Mouse (Mus musculus) stomach, postnatal 0 days (tissue): ENCODE data around the gene Cyb561d1. TPM values are rescaled to one million over a fixed set of nuclear protein-coding genes. Genes with fewer than 3 reads are reported as not detected.

ENCODE experiments used
- ATAC-seq: fragments of 200-750 bp; cut with Nextera tagmentation; 2 replicates; pipeline ENCODE4 v1.8.0; 2017; ENCODE audit not compliant: low FRiP score, low TSS enrichment
- DNase-seq: peaks from one replicate; pipeline ENCODE4 v3.0.0-alpha.2; 2016; ENCODE audit warnings: low spot score
- H3K27ac ChIP-seq: fragments of 300-500 bp; sonication (generic); replicated peaks from 2 replicates; pipeline ENCODE4 v1.5.1; 2014; ENCODE audit warnings: mild to moderate bottlenecking, control low read depth
- H3K27me3 ChIP-seq: fragments of 300-500 bp; sonication (generic); 2 replicates; pipeline ENCODE4 v1.6.1; 2014; ENCODE audit warnings: low read length; ENCODE audit not compliant: control insufficient read depth, insufficient read depth
- H3K36me3 ChIP-seq: fragments of 300-500 bp; sonication (generic); 2 replicates; pipeline ENCODE4 v1.6.1; 2014; ENCODE audit warnings: low read length, mixed read lengths; ENCODE audit not compliant: control insufficient read depth, insufficient read depth
- H3K4me1 ChIP-seq: fragments of 300-500 bp; sonication (generic); replicated peaks from 2 replicates; pipeline ENCODE4 v1.6.1; 2014; ENCODE audit warnings: antibody characterized with exemption; ENCODE audit not compliant: control insufficient read depth, insufficient read depth
- H3K4me2 ChIP-seq: fragments of 300-500 bp; sonication (generic); replicated peaks from 2 replicates; pipeline ENCODE4 v1.6.1; 2014; ENCODE audit warnings: low read depth, mild to moderate bottlenecking, control low read depth, moderate library complexity
- H3K4me3 ChIP-seq: fragments of 300-500 bp; sonication (generic); 2 replicates; pipeline ENCODE4 v1.5.1; 2014; ENCODE audit warnings: low read depth, low read length, control low read depth
- H3K9ac ChIP-seq: fragments of 300-500 bp; sonication (generic); 2 replicates; pipeline ENCODE4 v1.6.1; 2014; ENCODE audit warnings: mild to moderate bottlenecking, low read length, control low read depth, mixed read lengths
- H3K9me3 ChIP-seq: fragments of 300-500 bp; sonication (generic); 2 replicates; pipeline ENCODE4 v1.6.1; 2016; ENCODE audit warnings: low read length; ENCODE audit not compliant: control insufficient read depth
- CTCF ChIP-seq: IDR thresholded peaks from 2 replicates; pipeline ENCODE4 v1.5.1; 2016; ENCODE audit warnings: antibody characterized with exemption, low read depth, mild to moderate bottlenecking, moderate library complexity
- EP300 ChIP-seq: optimal IDR thresholded peaks from 2 replicates; pipeline ENCODE3; 2016; ENCODE audit warnings: antibody characterized with exemption
- WGBS: fragments of 180-500 bp; shearing (Covaris S2); extraction: QIAGEN DNeasy Blood & Tissue Kit; methylation state at CpG from one replicate; pipeline ENCODE4 v1.1.7; 2014; 5-methylcytosine and 5-hydroxymethylcytosine counted together
- polyA plus RNA-seq: library from polyadenylated mRNA; unstranded; fragments of >200 nt; fragmentation: Nextera tagmentation; extraction: Ambion mirVana; gene quantifications from 2 replicates; pipeline ENCODE4 v1.2.1, GENCODE M21; 2015

Cyb561d1 gene
- polyA plus RNA-seq, 1 experiment from 2014 or later: 5.5 TPM

- no peak for ATAC-seq
- no peak for TF ChIP-seq CTCF
- no peak for TF ChIP-seq EP300
- Histone ChIP-seq H3K4me2 (no peak overlapping the region), H3K9ac (no peak overlapping the region), H3K9me3 (no peaks in the 10 kb centered on the region), H3K27me3 (no peaks in the 10 kb centered on the region), H3K4me1 (no peaks in the 10 kb centered on the region), H3K27ac (no peak overlapping the region), H3K36me3 (no peaks in the 10 kb centered on the region), H3K4me3 (no peak overlapping the region)
- 82% methylated on average over 9 of the region's 9 CpGs for WGBS
- DNase-seq: peak; percentile 10
Measured at GRCm38 (mm10) chr3:108188716-108189490, 12.1 kb downstream of the Cyb561d1 start.

GRCm38 (mm10) chr3:108187111-108187795 lies 13.8 kb downstream of the Cyb561d1 start:
- WGBS: 77% methylated on average over 20 of the region's 20 CpGs
- ATAC-seq: peak; percentile 16; the same call in 1 of the 2 replicates
- H3K36me3 ChIP-seq: no peaks in the 10 kb centered on the region
- H3K27ac ChIP-seq: no peak overlapping the region
- TF ChIP-seq EP300 (no peak), CTCF (no peak)
- H3K27me3 ChIP-seq: no peaks in the 10 kb centered on the region
- H3K9me3 ChIP-seq: no peaks in the 10 kb centered on the region
- DNase-seq: peak; percentile 15
- no peak overlapping the region for H3K4me3 ChIP-seq
- peak overlapping the region; percentile 67; the same call in 1 of the 2 replicates for H3K9ac ChIP-seq
- H3K4me1 ChIP-seq: no peaks in the 10 kb centered on the region
- H3K4me2 ChIP-seq: peak overlapping the region; percentile 96

- Histone ChIP-seq H3K9ac (peak within 1 kb of the TSS; percentile 67), H3K4me3 (peak within 1 kb of the TSS; percentile 70), H3K4me1 (no peaks in the 10 kb centered on the region), H3K27me3 (no peaks in the 10 kb centered on the region), H3K36me3 (no peaks in the 10 kb centered on the region), H3K27ac (0 out of 2 replicates have a peak within 1 kb of the TSS, but pooled peaks have one; percentile 8), H3K9me3 (no peaks in the 10 kb centered on the region), H3K4me2 (peak within 1 kb of the TSS; percentile 96)
- peak; percentile 66 for ATAC-seq
- no peak for TF ChIP-seq CTCF
- no peak for TF ChIP-seq EP300
- peak; percentile 58 for DNase-seq
- WGBS: 4% methylated on average over 50 of the region's 100 CpGs
Measured at GRCm38 (mm10) chr3:108186098-108187047, 14.6 kb downstream of the Cyb561d1 start, which contains the start of gene Amigo1. Gene Amigo1, plus strand, starts transcription at chr3:108186335.

DNA sequence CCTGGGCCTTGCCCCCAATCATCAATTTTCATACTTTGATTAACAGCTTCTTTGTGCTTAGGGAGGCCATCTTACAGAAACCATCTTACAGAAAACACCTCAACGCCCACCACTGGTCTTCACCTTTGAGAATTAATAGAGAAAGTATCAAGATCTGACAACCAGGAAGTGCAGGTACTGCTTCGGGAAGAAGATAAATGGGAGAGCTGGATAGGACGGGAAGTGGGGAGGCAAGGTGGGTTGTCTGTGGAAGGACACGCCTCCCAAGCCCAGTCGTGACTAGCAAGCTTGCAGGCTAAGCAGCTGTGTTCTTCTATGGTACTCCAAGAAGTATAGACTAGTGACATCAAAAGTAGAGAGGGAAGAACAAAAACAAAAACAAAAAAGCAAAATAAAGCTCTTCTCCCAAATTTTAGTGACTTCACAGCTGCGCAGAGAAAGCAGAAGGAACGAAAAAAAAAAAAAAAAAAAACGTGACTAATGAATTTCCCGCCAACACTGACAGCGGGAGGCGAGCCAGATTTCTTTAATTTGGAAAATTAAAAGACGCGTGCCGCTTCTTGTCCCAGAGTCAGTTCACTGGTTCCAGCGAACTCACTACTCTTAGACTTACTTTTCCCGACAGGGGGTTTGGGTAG lies 15.4 kb downstream of the Cyb561d1 start:
- Histone ChIP-seq H3K9me3 (no peaks in the 10 kb centered on the region), H3K4me1 (no peaks in the 10 kb centered on the region), H3K9ac (peak overlapping the region; percentile 67), H3K4me3 (peak overlapping the region; percentile 70), H3K27ac (no peak overlapping the region), H3K36me3 (no peaks in the 10 kb centered on the region), H3K4me2 (peak overlapping the region; percentile 96), H3K27me3 (no peaks in the 10 kb centered on the region)
- 3% methylated on average over 16 of the region's 16 CpGs for WGBS
- TF ChIP-seq CTCF: no peak
- no peak for TF ChIP-seq EP300
- DNase-seq (peak; percentile 21), ATAC-seq (no peak)

- Histone ChIP-seq H3K4me3 (no peak overlapping the region), H3K27me3 (no peaks in the 10 kb centered on the region), H3K27ac (no peak overlapping the region), H3K4me1 (no peaks in the 10 kb centered on the region), H3K9ac (no peak overlapping the region), H3K9me3 (no peaks in the 10 kb centered on the region), H3K36me3 (no peaks in the 10 kb centered on the region), H3K4me2 (no peak overlapping the region)
- WGBS: 74% methylated on average over 3 of the region's 3 CpGs
- no peak for DNase-seq
- no peak for TF ChIP-seq EP300
- no peak for ATAC-seq
Measured at GRCm38 (mm10) chr3:108184742-108185141, 16.3 kb downstream of the Cyb561d1 start.
